Comparison of ENCODE assay signal across 29 mouse cellular contexts in genomic region chr11:111996395-111996794, GRCm38 (mm10).
DNase-seq lines count a peak whose midpoint lies in the region; ATAC-seq and TF ChIP-seq lines count a peak whose summit lies in the region.
"Had no signal": no experiment of that assay in that cellular context is flagged by ENCODE, and none has a peak within 500 bp of the region (broad histone marks: within the 10 kb centered on the region; RNA-seq: fewer than 3 reads in every experiment).

No protein-coding gene starts in this region.

- H3K9ac ChIP-seq in kidney, postnatal 0 days (ENCODE audit: low read depth, low read length), result no peak overlapping the region
- H3K9ac ChIP-seq in lung, embryonic 14.5 days, result no peak overlapping the region
- H3K9ac ChIP-seq: embryonic facial prominence, embryonic 15.5 days; forebrain, embryonic 13.5 days; heart, embryonic 15.5 days; midbrain, embryonic 15.5 days; neural tube, embryonic 15.5 days had no signal

- TF ChIP-seq CTCF in kidney, postnatal 0 days (IDR thresholded peaks at IDR 0.05; ENCODE audit: low read depth), result no peak
- no peak for TF ChIP-seq CTCF in lung, embryonic 14.5 days (IDR thresholded peaks at IDR 0.05; ENCODE audit: low read depth)

- DNase-seq in kidney, postnatal 0 days (ENCODE audit: low spot score), result peak; percentile 12
- DNase-seq in kidney, adult 11 months, result no peak
- peak; percentile 78 for DNase-seq in lung, embryonic 14.5 days
- no peak for DNase-seq in lung, postnatal 36 days
- peak; percentile 31 to 52 for DNase-seq in right cerebral cortex, postnatal 10 days (ENCODE audit: low spot score in 2 of 2)
- no peak for DNase-seq in right cerebral cortex, adult 18-20 months
- DNase-seq: adrenal gland, postnatal 10 days; cerebellum, adult 18-20 months; cerebellum, postnatal 10 days; gastrocnemius, postnatal 25 days; heart, adult 11 months; kidney, adult 2 months; kidney, postnatal 4 days; left cerebral cortex, postnatal 4 days; retina, postnatal 1 day; thymus, adult 2 months; thymus, postnatal 4 days had no signal

- H3K9me3 ChIP-seq in kidney, postnatal 0 days (replicated peaks; ENCODE audit: low read length), result no peaks in the 10 kb centered on the region
- no peaks in the 10 kb centered on the region for H3K9me3 ChIP-seq in lung, embryonic 14.5 days (ENCODE audit: low read depth, low read length)
- H3K9me3 ChIP-seq: embryonic facial prominence, embryonic 15.5 days; forebrain, embryonic 13.5 days; heart, embryonic 10.5 days; heart, embryonic 15.5 days; midbrain, embryonic 10.5 days; midbrain, embryonic 15.5 days; neural tube, embryonic 15.5 days had no signal

- H3K27me3 ChIP-seq in kidney, postnatal 0 days (ENCODE audit: insufficient read depth, low read length), result no peaks in the 10 kb centered on the region
- no peaks in the 10 kb centered on the region for H3K27me3 ChIP-seq in lung, embryonic 14.5 days (ENCODE audit: insufficient read depth, low read length)
- H3K27me3 ChIP-seq: embryonic facial prominence, embryonic 15.5 days; forebrain, embryonic 13.5 days; heart, embryonic 15.5 days; midbrain, embryonic 15.5 days; neural tube, embryonic 15.5 days; Patski had no signal

- ATAC-seq in kidney, postnatal 0 days (replicated peaks; ENCODE audit: low FRiP score, low read depth), result no peak
- peak; percentile 74 for ATAC-seq in lung, embryonic 14.5 days (ENCODE audit: insufficient read depth)
- no peak for ATAC-seq in frontal cortex, adult (ENCODE audit: low TSS enrichment)
- ATAC-seq: forebrain, embryonic 13.5 days; hindbrain, embryonic 16.5 days; midbrain, embryonic 15.5 days; Patski had no signal

- no peak overlapping the region for H3K4me3 ChIP-seq in kidney, postnatal 0 days (replicated peaks; ENCODE audit: low read depth, low read length)
- no peak overlapping the region for H3K4me3 ChIP-seq in lung, embryonic 14.5 days (ENCODE audit: low read depth, low read length)
- H3K4me3 ChIP-seq: embryonic facial prominence, embryonic 15.5 days; forebrain, embryonic 13.5 days; heart, embryonic 10.5 days; heart, embryonic 15.5 days; left cerebral cortex, adult 2 months; midbrain, embryonic 10.5 days; midbrain, embryonic 15.5 days; neural tube, embryonic 15.5 days had no signal

- whole genome bisulfite sequencing in kidney, postnatal 0 days, result 47% methylated on average over 4 of the region's 4 CpGs
- WGBS in lung, embryonic 14.5 days, result 38% methylated on average over 4 of the region's 4 CpGs

- H3K4me1 ChIP-seq in kidney, postnatal 0 days (replicated peaks; ENCODE audit: insufficient read depth, low read length), result no peaks in the 10 kb centered on the region
- no peaks in the 10 kb centered on the region for H3K4me1 ChIP-seq in lung, embryonic 14.5 days (ENCODE audit: insufficient read depth)
- H3K4me1 ChIP-seq: embryonic facial prominence, embryonic 15.5 days; heart, embryonic 10.5 days; heart, embryonic 15.5 days; midbrain, embryonic 10.5 days; midbrain, embryonic 15.5 days; neural tube, embryonic 15.5 days had no signal

- H3K36me3 ChIP-seq in kidney, postnatal 0 days (ENCODE audit: insufficient read depth, low read length), result no peaks in the 10 kb centered on the region
- no peaks in the 10 kb centered on the region for H3K36me3 ChIP-seq in lung, embryonic 14.5 days (ENCODE audit: insufficient read depth)
- H3K36me3 ChIP-seq: embryonic facial prominence, embryonic 15.5 days; heart, embryonic 10.5 days; heart, embryonic 15.5 days; midbrain, embryonic 10.5 days; midbrain, embryonic 15.5 days; neural tube, embryonic 15.5 days had no signal

- H3K4me2 ChIP-seq in kidney, postnatal 0 days (ENCODE audit: low read length), result no peak overlapping the region
- H3K4me2 ChIP-seq in lung, embryonic 14.5 days, result no peak overlapping the region
- H3K4me2 ChIP-seq: embryonic facial prominence, embryonic 15.5 days; forebrain, embryonic 13.5 days; heart, embryonic 15.5 days; liver, embryonic 11.5 days; midbrain, embryonic 15.5 days; neural tube, embryonic 15.5 days had no signal

- H3K27ac ChIP-seq in kidney, postnatal 0 days, result no peak overlapping the region
- H3K27ac ChIP-seq in lung, embryonic 14.5 days (ENCODE audit: low read depth), result no peak overlapping the region
- H3K27ac ChIP-seq: embryonic facial prominence, embryonic 15.5 days; forebrain, embryonic 13.5 days; heart, embryonic 10.5 days; heart, embryonic 15.5 days; left cerebral cortex, adult 2 months; midbrain, embryonic 10.5 days; midbrain, embryonic 15.5 days; neural tube, embryonic 15.5 days had no signal

Comparison
In these comparisons a context has a peak if more than half of its experiments do, and no peak if none do; other contexts are left out.
1. DNase-seq: peak in kidney, postnatal 0 days (single experiment), lung, embryonic 14.5 days (single experiment) and right cerebral cortex, postnatal 10 days (2 of 2); none in kidney, adult 11 months (single experiment), lung, postnatal 36 days (single experiment) and right cerebral cortex, adult 18-20 months (single experiment).